Mouse (Mus musculus): ENCODE data around the gene Mrpl17. TPM values are rescaled to one million over a fixed set of nuclear protein-coding genes. Genes with fewer than 3 reads are reported as not detected.
"Not testable (repeated sequence)": the region's sequence is repeated elsewhere in the genome, so short reads cannot be mapped to it uniquely, and the experiment has no call there.

Gene Mrpl17
- polyA plus RNA-seq (2015; fragmentation: Nextera tagmentation; extraction: Ambion mirVana) = 343 and 350 TPM in 2 replicates

DNA sequence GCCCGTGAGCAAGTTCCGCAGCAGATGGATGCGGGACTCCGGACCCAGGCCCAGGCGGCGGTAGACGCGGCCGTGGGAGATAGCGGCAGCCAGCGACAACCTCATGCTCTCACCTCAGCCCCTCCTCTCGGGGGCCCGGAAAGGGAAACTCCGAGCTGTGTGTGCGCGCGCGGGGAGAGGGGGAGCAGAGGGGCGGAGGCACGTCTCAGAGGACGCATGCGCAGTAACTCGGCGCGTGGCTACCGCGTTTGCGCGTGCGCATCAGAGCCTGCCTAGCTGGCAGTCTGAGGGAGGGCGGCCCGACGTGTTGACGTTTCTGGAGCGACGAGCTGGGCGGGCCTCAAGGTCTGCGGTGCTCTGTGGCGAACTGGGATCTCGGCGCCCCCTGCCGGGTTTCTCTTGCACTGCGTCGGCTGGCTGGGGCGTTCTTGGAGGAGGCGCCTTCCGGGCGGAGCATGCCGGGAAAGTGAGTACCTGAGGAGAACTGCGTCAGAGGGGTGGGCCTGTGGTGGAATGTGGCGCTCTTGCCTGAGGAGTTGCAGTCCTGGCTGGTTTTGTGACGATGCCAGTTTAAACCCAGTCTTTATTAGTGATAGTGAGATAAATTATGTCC lies at the start of gene Mrpl17:
TSS of gene Mrpl17 (minus strand) at position 223 of the 613 bp plus-strand sequence.
- Histone ChIP-seq H3K9me3 (replicated peaks; ENCODE audit: control insufficient read depth, low read length) (no peaks in the 10 kb centered on the region), H3K36me3 (ENCODE audit: control insufficient read depth, insufficient read depth, low read length) (0 out of 2 replicates have a peak, but pooled peaks cover 10% of the 10 kb centered on the region), H3K9ac (ENCODE audit: low read length) (peak within 1 kb of the TSS; percentile 95), H3K27me3 (ENCODE audit: control insufficient read depth, insufficient read depth, low read length) (no peaks in the 10 kb centered on the region), H3K4me3 (replicated peaks; ENCODE audit: low read length) (peak within 1 kb of the TSS; percentile 92), H3K4me2 (ENCODE audit: low read depth, low read length) (peak within 1 kb of the TSS; percentile 81), H3K4me1 (ENCODE audit: control insufficient read depth, insufficient read depth, low read length) (peaks cover 6% of the 10 kb centered on the region), H3K27ac (ENCODE audit: low read length) (peak within 1 kb of the TSS; percentile 90)
- WGBS = under 1% methylated on average over 51 of the region's 52 CpGs
- peak; percentile 98 for ATAC-seq (ENCODE audit: insufficient read depth, low FRiP score)

DNA sequence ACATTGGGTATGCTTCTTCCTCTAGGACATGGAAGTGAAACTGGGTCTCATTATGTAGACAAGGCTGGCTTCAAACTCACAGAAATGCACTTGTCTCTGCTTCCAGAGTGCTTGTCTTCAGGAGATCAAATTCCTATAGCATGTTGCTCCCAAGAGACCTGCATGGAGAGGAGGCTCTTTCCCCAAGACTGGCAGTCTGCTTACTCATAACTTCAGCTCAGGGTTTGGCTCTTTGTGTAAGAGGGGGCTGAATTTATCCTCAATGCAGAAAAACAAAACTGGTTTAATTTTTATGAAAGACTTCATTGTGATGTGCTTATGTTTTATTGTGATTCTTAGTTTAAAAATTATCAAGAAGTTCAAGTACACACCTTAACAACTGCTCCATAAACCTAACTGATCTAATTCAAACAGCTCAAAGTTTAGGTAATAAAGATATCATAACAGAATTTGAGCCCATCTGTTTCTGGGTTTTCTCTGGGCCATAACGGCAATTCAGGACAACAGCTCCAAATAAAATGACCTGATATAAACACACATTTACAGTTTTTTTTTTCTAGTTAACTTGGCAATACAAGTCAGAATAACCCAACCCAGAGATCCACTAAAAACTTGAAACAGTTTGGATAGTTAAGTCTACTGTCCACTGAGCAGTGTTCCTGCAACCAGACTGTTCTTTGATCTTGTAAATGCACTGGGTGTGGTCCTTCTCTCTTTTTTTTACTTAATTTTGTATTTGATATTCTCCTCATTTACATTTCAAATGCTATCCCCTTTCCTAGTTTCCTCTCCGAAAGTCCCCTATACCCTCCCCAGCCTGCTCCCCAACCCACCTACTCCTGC lies 45.0 kb upstream of the Mrpl17 start:
- not testable (repeated sequence) for H3K9me3 ChIP-seq (replicated peaks; ENCODE audit: control insufficient read depth, low read length); H3K4me1 ChIP-seq (ENCODE audit: control insufficient read depth, insufficient read depth, low read length); H3K36me3 ChIP-seq (ENCODE audit: control insufficient read depth, insufficient read depth, low read length); H3K9ac ChIP-seq (ENCODE audit: low read length); ATAC-seq (ENCODE audit: insufficient read depth, low FRiP score); H3K4me2 ChIP-seq (ENCODE audit: low read depth, low read length); H3K27ac ChIP-seq (ENCODE audit: low read length); H3K4me3 ChIP-seq (replicated peaks; ENCODE audit: low read length); H3K27me3 ChIP-seq (ENCODE audit: control insufficient read depth, insufficient read depth, low read length)
- no CpG with 5 or more reads among the region's 2 CpGs for WGBS

DNA sequence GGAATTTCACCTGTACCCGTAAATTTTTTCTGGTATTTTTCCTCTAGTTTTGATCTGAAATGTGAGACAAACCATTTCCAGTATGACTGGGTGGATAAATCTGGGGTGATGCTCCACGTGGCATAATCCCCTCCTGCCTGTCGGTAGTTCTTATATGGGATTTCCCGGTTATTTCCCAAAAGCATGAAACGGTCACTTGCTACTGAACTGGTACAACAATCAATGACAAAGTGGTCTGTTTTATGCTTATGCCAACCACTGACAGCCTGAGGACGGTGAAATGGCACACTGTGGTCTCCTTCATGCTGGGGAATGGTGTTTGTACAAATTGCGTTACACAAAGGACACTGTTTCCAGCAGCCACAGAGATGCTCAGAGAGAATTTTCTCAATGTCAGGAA lies 13.4 kb upstream of the Mrpl17 start:
- Histone ChIP-seq H3K9me3 (replicated peaks; ENCODE audit: control insufficient read depth, low read length) (no peaks in the 10 kb centered on the region), H3K4me3 (replicated peaks; ENCODE audit: low read length) (no peak overlapping the region), H3K4me1 (ENCODE audit: control insufficient read depth, insufficient read depth, low read length) (no peaks in the 10 kb centered on the region), H3K27ac (ENCODE audit: low read length) (no peak overlapping the region), H3K27me3 (ENCODE audit: control insufficient read depth, insufficient read depth, low read length) (no peaks in the 10 kb centered on the region), H3K9ac (ENCODE audit: low read length) (no peak overlapping the region), H3K4me2 (ENCODE audit: low read depth, low read length) (no peak overlapping the region), H3K36me3 (ENCODE audit: control insufficient read depth, insufficient read depth, low read length) (no peaks in the 10 kb centered on the region)
- WGBS = 76% methylated on average over 7 of the region's 7 CpGs
- ATAC-seq (ENCODE audit: insufficient read depth, low FRiP score) = no peak

DNA sequence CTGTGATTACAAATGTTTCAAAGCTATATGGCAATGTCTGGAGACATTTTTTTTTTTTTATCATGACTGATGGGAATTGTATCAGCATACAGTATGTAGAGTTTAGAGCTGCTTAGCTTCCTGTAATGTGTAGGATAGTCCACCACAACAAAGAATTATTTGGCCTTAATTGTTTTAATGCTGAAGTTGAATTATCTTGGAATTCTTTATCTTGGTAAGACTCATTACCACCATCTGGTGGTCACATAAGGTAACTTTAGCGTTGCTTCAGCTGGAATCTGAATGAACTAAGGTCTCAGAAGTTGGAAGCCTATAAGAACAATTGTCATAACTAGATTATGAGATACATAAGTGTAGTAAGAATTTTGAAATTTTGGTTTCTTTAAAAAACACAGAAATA lies 7.6 kb upstream of the Mrpl17 start:
- Histone ChIP-seq H3K4me1 (ENCODE audit: control insufficient read depth, insufficient read depth, low read length) (no peaks in the 10 kb centered on the region), H3K9me3 (replicated peaks; ENCODE audit: control insufficient read depth, low read length) (no peaks in the 10 kb centered on the region), H3K4me3 (replicated peaks; ENCODE audit: low read length) (no peak overlapping the region), H3K27me3 (ENCODE audit: control insufficient read depth, insufficient read depth, low read length) (no peaks in the 10 kb centered on the region), H3K36me3 (ENCODE audit: control insufficient read depth, insufficient read depth, low read length) (no peaks in the 10 kb centered on the region), H3K27ac (ENCODE audit: low read length) (no peak overlapping the region), H3K4me2 (ENCODE audit: low read depth, low read length) (no peak overlapping the region), H3K9ac (ENCODE audit: low read length) (no peak overlapping the region)
- ATAC-seq (ENCODE audit: insufficient read depth, low FRiP score) = no peak
- WGBS = 2% methylated on average over 1 of the region's 1 CpGs

DNA sequence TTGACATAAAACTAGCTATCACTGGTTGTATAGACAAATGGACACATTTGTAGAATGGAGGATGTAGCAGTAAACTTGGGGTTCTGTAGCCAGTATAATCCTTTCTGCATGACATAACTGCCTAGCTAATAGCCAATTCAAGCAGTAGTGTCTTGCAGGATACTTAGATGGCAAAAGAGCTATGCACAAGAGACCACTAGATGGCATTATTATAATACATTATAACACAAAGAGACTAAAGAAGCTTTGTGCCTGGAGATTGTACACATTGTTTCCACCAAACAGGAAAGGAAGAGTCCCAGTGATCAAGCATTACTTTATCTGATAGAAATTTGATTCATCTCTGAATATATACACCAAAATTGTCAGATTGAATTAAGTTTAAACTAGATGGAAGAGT lies 5.8 kb upstream of the Mrpl17 start:
- H3K4me2 ChIP-seq (ENCODE audit: low read depth, low read length) = no peak overlapping the region
- H3K9me3 ChIP-seq (replicated peaks; ENCODE audit: control insufficient read depth, low read length) = no peaks in the 10 kb centered on the region
- H3K4me3 ChIP-seq (replicated peaks; ENCODE audit: low read length) = no peak overlapping the region
- no peak overlapping the region for H3K27ac ChIP-seq (ENCODE audit: low read length)
- H3K9ac ChIP-seq (ENCODE audit: low read length) = no peak overlapping the region
- ATAC-seq (ENCODE audit: insufficient read depth, low FRiP score) = no peak
- H3K4me1 ChIP-seq (ENCODE audit: control insufficient read depth, insufficient read depth, low read length) = no peaks in the 10 kb centered on the region
- no peaks in the 10 kb centered on the region for H3K36me3 ChIP-seq (ENCODE audit: control insufficient read depth, insufficient read depth, low read length)
- no peaks in the 10 kb centered on the region for H3K27me3 ChIP-seq (ENCODE audit: control insufficient read depth, insufficient read depth, low read length)

DNA sequence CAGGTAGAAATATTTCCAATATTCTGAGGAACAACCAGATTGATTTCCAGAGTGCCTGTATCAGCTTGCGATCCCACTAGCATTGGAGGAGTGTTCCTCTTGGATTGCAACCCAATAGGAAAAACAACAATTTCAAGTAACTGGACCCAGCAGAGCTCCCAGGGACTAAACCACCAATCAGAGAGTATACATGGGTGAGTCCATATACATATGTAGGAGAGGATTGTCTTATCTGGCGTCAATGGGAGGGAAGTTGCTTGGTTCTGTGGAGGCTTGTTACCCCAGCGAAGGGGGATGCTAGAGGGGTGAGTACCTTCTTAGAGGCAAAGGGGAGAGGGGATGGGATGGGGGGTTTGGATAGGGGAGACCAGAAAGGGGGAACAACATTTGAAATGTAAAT lies 2.4 kb upstream of the Mrpl17 start:
- 88% methylated on average over 3 of the region's 3 CpGs for WGBS
- no peak for ATAC-seq (ENCODE audit: insufficient read depth, low FRiP score)

DNA sequence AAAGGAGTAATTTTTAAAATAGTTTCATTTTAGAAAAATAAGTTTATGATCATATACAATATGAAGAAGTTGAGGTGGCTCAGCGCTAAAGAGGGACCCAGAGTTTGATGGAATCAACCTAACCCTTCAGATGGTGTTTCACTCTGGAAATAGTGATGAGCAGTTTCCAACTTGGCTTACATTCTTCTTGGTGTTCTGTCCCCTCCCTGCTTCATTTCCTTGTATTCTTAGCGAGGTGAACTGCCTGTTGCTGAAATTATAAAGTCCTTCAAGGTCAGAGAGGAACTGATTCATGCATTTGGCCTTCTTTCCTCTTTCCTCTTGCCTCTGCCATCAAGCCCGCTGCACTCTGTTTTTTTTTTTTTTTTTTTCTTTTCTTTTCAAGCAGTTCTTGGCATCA lies 1.7 kb upstream of the Mrpl17 start:
- Histone ChIP-seq H3K4me1 (ENCODE audit: control insufficient read depth, insufficient read depth, low read length) (peaks cover 6% of the 10 kb centered on the region), H3K27ac (ENCODE audit: low read length) (no peak overlapping the region), H3K9ac (ENCODE audit: low read length) (no peak overlapping the region), H3K27me3 (ENCODE audit: control insufficient read depth, insufficient read depth, low read length) (no peaks in the 10 kb centered on the region), H3K4me3 (replicated peaks; ENCODE audit: low read length) (no peak overlapping the region), H3K4me2 (ENCODE audit: low read depth, low read length) (no peak overlapping the region), H3K9me3 (replicated peaks; ENCODE audit: control insufficient read depth, low read length) (no peaks in the 10 kb centered on the region), H3K36me3 (ENCODE audit: control insufficient read depth, insufficient read depth, low read length) (0 out of 2 replicates have a peak, but pooled peaks cover 10% of the 10 kb centered on the region)
- no peak for ATAC-seq (ENCODE audit: insufficient read depth, low FRiP score)
- WGBS = 72% methylated on average over 3 of the region's 3 CpGs

More for the DNA sequence above, 2.4 kb upstream of the Mrpl17 start:
- Histone ChIP-seq H3K4me2 (ENCODE audit: low read depth, low read length) (no peak overlapping the region), H3K9ac (ENCODE audit: low read length) (no peak overlapping the region), H3K9me3 (replicated peaks; ENCODE audit: control insufficient read depth, low read length) (no peaks in the 10 kb centered on the region), H3K4me1 (ENCODE audit: control insufficient read depth, insufficient read depth, low read length) (peaks cover 6% of the 10 kb centered on the region), H3K27me3 (ENCODE audit: control insufficient read depth, insufficient read depth, low read length) (no peaks in the 10 kb centered on the region), H3K27ac (ENCODE audit: low read length) (no peak overlapping the region), H3K4me3 (replicated peaks; ENCODE audit: low read length) (no peak overlapping the region), H3K36me3 (ENCODE audit: control insufficient read depth, insufficient read depth, low read length) (0 out of 2 replicates have a peak, but pooled peaks cover 10% of the 10 kb centered on the region)

DNA sequence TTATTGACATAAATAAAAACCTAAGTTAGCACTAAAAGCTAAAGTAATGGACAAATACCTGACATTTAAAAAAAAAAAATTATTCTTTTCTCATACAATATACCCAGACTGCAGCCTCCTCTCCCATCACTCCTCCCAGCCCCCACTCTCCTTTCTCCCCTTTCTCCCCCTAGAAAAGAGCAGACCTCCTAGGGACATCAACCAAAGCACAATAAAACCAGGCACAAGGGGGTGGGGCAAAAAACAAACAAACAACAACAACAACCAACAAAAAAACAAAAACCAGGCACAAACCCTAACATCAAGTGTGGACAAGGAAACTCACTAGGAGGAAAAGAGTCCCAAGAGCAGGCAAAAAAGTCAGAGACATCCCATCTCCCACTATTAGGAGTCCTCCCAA lies 617 bp upstream of the Mrpl17 start:
- no peak for ATAC-seq (ENCODE audit: insufficient read depth, low FRiP score)
- Histone ChIP-seq H3K9ac (ENCODE audit: low read length) (no peak overlapping the region; the same call in 1 of the 2 replicates), H3K27ac (ENCODE audit: low read length) (no peak overlapping the region), H3K9me3 (replicated peaks; ENCODE audit: control insufficient read depth, low read length) (no peaks in the 10 kb centered on the region), H3K36me3 (ENCODE audit: control insufficient read depth, insufficient read depth, low read length) (0 out of 2 replicates have a peak, but pooled peaks cover 10% of the 10 kb centered on the region), H3K27me3 (ENCODE audit: control insufficient read depth, insufficient read depth, low read length) (no peaks in the 10 kb centered on the region), H3K4me2 (ENCODE audit: low read depth, low read length) (peak overlapping the region; percentile 40), H3K4me3 (replicated peaks; ENCODE audit: low read length) (0 out of 2 replicates have a peak overlapping the region, but pooled peaks have one; percentile 6), H3K4me1 (ENCODE audit: control insufficient read depth, insufficient read depth, low read length) (peaks cover 6% of the 10 kb centered on the region)

DNA sequence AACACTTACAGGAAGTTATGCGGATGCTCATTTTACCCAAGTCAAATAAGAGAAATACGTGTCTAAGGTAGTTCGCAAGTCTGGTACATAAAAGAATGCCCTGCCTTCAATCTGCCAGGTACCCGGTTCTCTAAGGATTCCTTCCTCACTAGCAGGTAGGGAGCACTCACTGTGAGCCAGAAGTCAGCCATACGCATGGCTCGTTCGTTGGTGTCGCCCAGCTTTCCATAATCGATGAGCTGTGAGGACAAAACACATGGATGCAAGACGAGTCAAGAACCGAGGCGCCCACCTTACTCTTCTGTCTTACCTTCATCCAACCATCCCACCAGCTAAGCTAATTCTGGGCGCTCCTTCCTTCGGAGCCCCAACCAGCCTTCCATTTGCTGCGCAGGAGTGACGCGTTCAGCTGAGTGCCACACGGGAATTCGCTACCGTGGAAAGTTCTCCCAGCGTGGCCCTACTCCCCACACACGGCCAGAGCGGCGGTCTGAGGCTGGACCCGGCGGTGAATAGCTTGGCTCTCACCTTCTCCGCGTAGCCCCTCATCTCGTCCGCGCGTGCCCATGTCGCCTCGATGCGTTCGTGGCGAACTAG lies 521 bp downstream of the Mrpl17 start:
- H3K4me1 ChIP-seq (ENCODE audit: control insufficient read depth, insufficient read depth, low read length) = peaks cover 6% of the 10 kb centered on the region
- peak overlapping the region; percentile 92 for H3K4me3 ChIP-seq (replicated peaks; ENCODE audit: low read length)
- no peak; the same call in 1 of the 2 replicates for ATAC-seq (ENCODE audit: insufficient read depth, low FRiP score)
- H3K27me3 ChIP-seq (ENCODE audit: control insufficient read depth, insufficient read depth, low read length) = no peaks in the 10 kb centered on the region
- peak overlapping the region; percentile 90 for H3K27ac ChIP-seq (ENCODE audit: low read length)
- H3K9ac ChIP-seq (ENCODE audit: low read length) = peak overlapping the region; percentile 95
- no peaks in the 10 kb centered on the region for H3K9me3 ChIP-seq (replicated peaks; ENCODE audit: control insufficient read depth, low read length)
- H3K4me2 ChIP-seq (ENCODE audit: low read depth, low read length) = peak overlapping the region; percentile 81
- 0 out of 2 replicates have a peak, but pooled peaks cover 10% of the 10 kb centered on the region for H3K36me3 ChIP-seq (ENCODE audit: control insufficient read depth, insufficient read depth, low read length)
- 2% methylated on average over 37 of the region's 37 CpGs for WGBS
